Mouse (Mus musculus) liver, adult 2 months (tissue): ENCODE measurements around the gene Ttyh3. TPM values are rescaled to one million over a fixed set of nuclear protein-coding genes. Genes with fewer than 3 reads are reported as not detected.

ENCODE experiments used
- DNase-seq: peaks from one replicate; pipeline ENCODE4 v3.0.0-alpha.2; 2011; ENCODE audit warnings: low read depth, low spot score; ENCODE audit errors: extremely low read depth
- H3K27ac ChIP-seq: fragments of 200-500 bp; replicated peaks from 2 replicates; pipeline ENCODE4 v1.5.1; 2012; ENCODE audit warnings: low read depth, mild to moderate bottlenecking, control low read depth, inconsistent platforms, low read length; ENCODE audit not compliant: insufficient read depth
- H3K27me3 ChIP-seq: fragments of 200-500 bp; 2 replicates; pipeline ENCODE4 v1.6.1; 2012; ENCODE audit warnings: mild to moderate bottlenecking, moderate library complexity, low read length, inconsistent platforms; ENCODE audit not compliant: control insufficient read depth, insufficient read depth
- H3K36me3 ChIP-seq: fragments of 200-500 bp; 2 replicates; pipeline ENCODE4 v1.6.1; 2012; ENCODE audit warnings: low read length, inconsistent platforms; ENCODE audit not compliant: control insufficient read depth, insufficient read depth
- H3K4me1 ChIP-seq: fragments of 200-500 bp; 2 replicates; pipeline ENCODE4 v1.6.1; 2011; ENCODE audit warnings: low read length; ENCODE audit not compliant: control insufficient read depth, insufficient read depth
- H3K4me3 ChIP-seq: fragments of 200-500 bp; 2 replicates; pipeline ENCODE4 v1.5.1; 2011; ENCODE audit warnings: low read depth, mild to moderate bottlenecking, control low read depth, low read length, moderate library complexity; ENCODE audit not compliant: insufficient read depth
- H3K79me2 ChIP-seq: fragments of 200-500 bp; 2 replicates; pipeline ENCODE4 v1.6.1; 2012; ENCODE audit warnings: inconsistent platforms, mild to moderate bottlenecking, low read length, moderate library complexity; ENCODE audit not compliant: control insufficient read depth, insufficient read depth
- H3K9ac ChIP-seq: fragments of 200-500 bp; 2 replicates; pipeline ENCODE4 v1.6.1; 2012; ENCODE audit warnings: low read depth, mild to moderate bottlenecking, control low read depth, inconsistent platforms, low read length
- CTCF ChIP-seq: fragments of 200-500 bp; IDR thresholded peaks from 2 replicates; pipeline ENCODE4 v1.5.1; 2011; ENCODE audit warnings: low read depth, low read length, control low read depth
- POLR2A ChIP-seq: fragments of 200-500 bp; IDR thresholded peaks from 2 replicates; pipeline ENCODE4 v1.6.1; 2011; ENCODE audit warnings: low read length, control low read depth; ENCODE audit not compliant: insufficient read depth; ENCODE audit errors: extremely low read depth
- WGBS: fragments of 180-500 bp; shearing (Covaris S2); methylation state at CpG from one replicate; pipeline ENCODE4 v1.1.7; 2018; 5-methylcytosine and 5-hydroxymethylcytosine counted together
- polyA plus RNA-seq: library from polyadenylated mRNA; depleted of rRNA; stranded (reverse); fragments of >200 nt; gene quantifications from 2 replicates; pipeline ENCODE4 v1.2.3, GENCODE M21; 2012
- total RNA-seq: library from RNA; depleted of rRNA; stranded (reverse); fragments of >200 nt; gene quantifications from 2 replicates; pipeline ENCODE4 v1.2.3, GENCODE M21; 2014

The Ttyh3 gene
- total and polyA plus RNA-seq, 2 experiments: 1.9 to 8.6 TPM

DNA sequence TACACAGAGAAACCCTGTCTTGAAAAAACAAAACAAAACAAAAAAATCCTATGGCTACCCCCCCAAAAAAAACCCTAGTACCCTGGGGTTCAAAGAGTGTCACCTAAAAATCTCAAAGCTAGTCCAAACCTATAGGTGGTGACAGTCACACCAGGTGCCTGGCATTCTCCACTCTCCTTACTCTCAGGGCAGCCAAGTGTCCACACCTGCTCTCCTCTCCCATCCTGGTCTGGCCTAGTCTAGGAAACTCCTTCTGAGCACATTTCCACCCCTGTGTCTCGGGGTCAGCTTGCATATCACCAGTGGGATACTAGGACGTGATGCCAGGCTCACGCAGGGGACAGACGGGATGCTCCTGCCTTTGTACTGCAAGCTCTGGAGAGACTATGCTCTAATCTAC is 9.5 kb downstream of the Ttyh3 start:
- WGBS: 93% methylated on average over 4 of the region's 4 CpGs
- Histone ChIP-seq H3K4me3 (no peak overlapping the region), H3K9ac (no peak overlapping the region), H3K36me3 (no peaks in the 10 kb centered on the region), H3K4me1 (no peaks in the 10 kb centered on the region; the same call in 1 of the 2 replicates), H3K27me3 (no peaks in the 10 kb centered on the region), H3K79me2 (no peaks in the 10 kb centered on the region), H3K27ac (no peak overlapping the region)
- no peak for TF ChIP-seq CTCF
- TF ChIP-seq POLR2A: no peak
- no peak for DNase-seq

DNA sequence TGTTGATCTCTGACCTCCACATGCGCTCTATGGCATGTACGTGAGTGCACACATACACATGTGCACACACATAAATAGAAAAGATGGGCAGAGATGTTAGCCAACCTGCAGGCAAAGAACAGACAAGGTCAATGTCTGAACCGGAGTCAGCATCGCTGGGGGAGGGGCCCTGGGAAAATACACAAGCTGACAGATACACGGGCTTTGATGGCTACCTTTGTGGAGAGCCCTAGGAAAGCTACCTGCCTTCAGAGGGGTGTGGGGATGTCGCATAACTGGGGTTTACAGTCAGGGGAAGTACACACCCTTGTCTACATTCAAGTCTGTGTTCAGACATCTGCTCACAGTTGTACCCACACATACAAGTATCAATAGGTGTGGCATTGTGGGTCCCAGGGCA is 10.3 kb downstream of the Ttyh3 start:
- TF ChIP-seq CTCF: no peak
- WGBS: 65% methylated on average over 6 of the region's 6 CpGs
- Histone ChIP-seq H3K36me3 (no peaks in the 10 kb centered on the region), H3K9ac (no peak overlapping the region), H3K79me2 (no peaks in the 10 kb centered on the region), H3K4me3 (no peak overlapping the region), H3K4me1 (no peaks in the 10 kb centered on the region; the same call in 1 of the 2 replicates), H3K27me3 (no peaks in the 10 kb centered on the region), H3K27ac (no peak overlapping the region)
- DNase-seq: no peak

DNA sequence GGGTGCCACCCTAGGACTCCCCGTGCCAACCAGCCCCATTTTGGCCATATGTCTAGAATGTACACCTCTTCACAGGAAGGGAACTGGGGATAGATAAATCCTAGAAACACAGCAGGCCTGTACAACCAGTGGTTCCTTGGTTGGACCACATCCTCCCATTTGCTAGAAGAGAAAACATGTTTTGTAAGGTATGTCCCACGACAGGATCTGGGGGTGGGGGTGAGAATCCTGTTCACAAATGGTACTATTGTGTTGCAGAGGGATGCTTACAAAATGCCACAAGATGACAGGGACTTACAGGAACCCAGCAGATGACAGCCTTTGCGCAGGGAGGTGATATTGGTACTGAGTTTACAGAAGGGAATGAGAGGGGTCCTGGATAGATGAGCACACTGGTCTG is 10.8 kb downstream of the Ttyh3 start:
- Histone ChIP-seq H3K9ac (no peak overlapping the region), H3K79me2 (no peaks in the 10 kb centered on the region), H3K4me3 (no peak overlapping the region), H3K4me1 (no peaks in the 10 kb centered on the region; the same call in 1 of the 2 replicates), H3K27me3 (no peaks in the 10 kb centered on the region), H3K36me3 (no peaks in the 10 kb centered on the region), H3K27ac (no peak overlapping the region)
- no peak for TF ChIP-seq CTCF
- TF ChIP-seq POLR2A: no peak
- WGBS: 83% methylated on average over 3 of the region's 3 CpGs
- no peak for DNase-seq

DNA sequence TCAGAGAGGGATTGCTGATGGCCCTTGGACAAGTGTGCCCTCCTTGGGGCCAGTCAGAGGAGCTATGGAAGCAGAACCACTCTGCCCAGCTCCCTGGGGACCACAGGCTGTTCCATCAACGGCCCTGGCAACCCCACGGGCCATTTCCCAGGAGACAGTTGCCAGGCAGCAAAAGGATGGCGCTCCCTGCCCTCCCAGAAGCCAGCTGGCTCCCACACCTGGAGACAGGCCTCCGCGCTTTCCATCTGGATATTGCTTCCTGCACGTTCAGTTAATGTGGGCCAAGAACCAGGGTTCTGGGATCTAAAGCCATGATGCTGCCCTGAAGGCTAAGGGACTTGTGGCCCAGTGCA is 11.8 kb downstream of the Ttyh3 start:
- H3K27me3 ChIP-seq: no peaks in the 10 kb centered on the region
- H3K79me2 ChIP-seq: no peaks in the 10 kb centered on the region
- no peak for DNase-seq
- TF ChIP-seq CTCF: no peak
- TF ChIP-seq POLR2A: no peak
- H3K9ac ChIP-seq: no peak overlapping the region
- no peak overlapping the region for H3K4me3 ChIP-seq
- peak overlapping the region; percentile 26 for H3K27ac ChIP-seq
- no peaks in the 10 kb centered on the region; the same call in 1 of the 2 replicates for H3K4me1 ChIP-seq
- 89% methylated on average over 6 of the region's 6 CpGs for WGBS
- no peaks in the 10 kb centered on the region for H3K36me3 ChIP-seq

DNA sequence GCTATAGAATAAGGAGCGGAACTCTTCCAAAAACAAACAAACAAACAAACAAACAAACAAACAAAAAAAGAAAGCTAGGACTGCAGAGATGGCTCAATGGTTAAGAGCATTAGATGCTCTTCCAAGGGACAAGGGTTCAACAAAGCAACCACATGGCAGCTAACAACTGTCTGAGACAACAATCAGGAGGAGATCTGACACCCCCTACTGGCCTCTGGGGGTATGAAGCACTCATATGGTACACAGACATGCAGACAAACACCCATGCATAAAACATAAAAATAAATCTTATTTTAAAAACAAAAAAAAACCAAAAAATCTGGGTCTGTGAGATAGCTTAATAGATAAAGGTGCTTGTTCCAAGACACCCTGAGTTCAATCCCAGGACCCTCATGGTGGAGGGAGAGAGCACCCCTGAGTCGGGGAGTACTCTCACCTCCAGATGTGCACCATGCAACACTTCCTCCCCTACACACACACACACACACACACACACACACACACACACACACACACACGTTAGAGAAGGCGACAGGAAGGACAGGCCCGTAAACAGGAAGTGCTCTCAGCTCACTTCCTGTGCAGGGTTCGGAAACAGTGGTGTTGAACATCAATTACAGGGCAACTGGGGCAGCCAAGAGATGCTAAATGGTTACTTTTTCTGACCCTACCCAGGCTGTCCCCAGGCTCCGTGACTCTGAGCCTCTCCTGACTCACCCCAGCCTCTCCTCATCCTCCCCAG is 12.3 kb downstream of the Ttyh3 start:
- Histone ChIP-seq H3K36me3 (no peaks in the 10 kb centered on the region), H3K9ac (no peak overlapping the region), H3K4me3 (no peak overlapping the region), H3K27me3 (no peaks in the 10 kb centered on the region), H3K79me2 (no peaks in the 10 kb centered on the region), H3K27ac (peak overlapping the region; percentile 26), H3K4me1 (no peaks in the 10 kb centered on the region; the same call in 1 of the 2 replicates)
- WGBS: 84% methylated on average over 7 of the region's 7 CpGs
- no peak for TF ChIP-seq POLR2A
- TF ChIP-seq CTCF: no peak
- DNase-seq: no peak

DNA sequence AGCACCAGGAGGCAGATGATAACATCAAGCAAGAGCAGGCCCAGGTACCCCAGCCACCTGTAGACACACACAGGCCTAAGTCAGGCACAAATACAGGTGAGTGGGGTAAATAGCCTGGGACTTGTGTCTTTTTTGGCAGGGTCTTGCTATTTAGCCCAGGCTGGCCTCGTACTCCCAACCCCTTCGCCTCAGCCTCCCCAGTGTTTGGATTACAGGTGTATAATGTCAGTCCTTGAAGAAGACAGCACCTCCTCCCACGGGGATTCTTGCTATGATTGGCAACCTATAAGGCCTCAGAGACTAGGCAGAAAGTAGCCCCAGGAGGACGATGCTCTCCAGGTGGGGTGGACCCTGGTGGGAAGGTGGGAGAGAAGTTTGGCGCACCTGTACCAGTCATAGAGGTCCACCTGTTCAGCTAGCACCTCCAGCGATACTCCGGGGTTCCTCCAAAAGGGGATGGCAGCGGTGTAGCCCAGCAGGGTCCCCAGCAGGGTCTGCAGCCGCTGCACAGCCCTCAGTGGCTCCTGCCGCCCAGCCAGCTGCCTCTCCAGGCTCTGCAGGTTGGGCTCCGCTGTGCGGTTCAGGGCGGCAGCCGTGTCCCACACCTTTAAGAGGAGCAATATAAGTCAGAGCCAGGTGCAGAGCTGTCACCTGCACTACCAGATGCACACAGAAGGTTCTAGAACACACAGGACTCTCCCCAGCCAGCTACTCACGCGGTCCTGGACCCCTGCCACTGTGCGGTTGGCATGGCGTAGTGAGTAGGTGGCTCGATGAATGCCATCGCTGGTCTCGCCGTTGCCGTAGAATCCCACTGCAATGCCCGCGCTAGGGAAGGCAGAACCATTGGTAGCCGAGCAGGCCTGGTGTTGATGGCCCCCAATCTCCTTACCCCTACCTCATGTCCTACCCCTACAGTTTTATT is 13.8 kb downstream of the Ttyh3 start:
- DNase-seq: no peak
- no peak overlapping the region for H3K4me3 ChIP-seq
- H3K4me1 ChIP-seq: no peaks in the 10 kb centered on the region; the same call in 1 of the 2 replicates
- no peaks in the 10 kb centered on the region for H3K27me3 ChIP-seq
- H3K9ac ChIP-seq: no peak overlapping the region
- H3K79me2 ChIP-seq: no peaks in the 10 kb centered on the region
- H3K27ac ChIP-seq: no peak overlapping the region
- TF ChIP-seq CTCF: no peak
- TF ChIP-seq POLR2A: no peak
- 98% methylated on average over 26 of the region's 26 CpGs for WGBS
- no peaks in the 10 kb centered on the region for H3K36me3 ChIP-seq
